Mouse (Mus musculus) T-helper 17 cell (primary cell): Measurements from ENCODE around the gene Abhd2.

Source experiments
- in situ Hi-C, 2 experiments: fragments of 300-600 bp; cut with MboI, MseI; formaldehyde crosslinking; loops; 1 replicate in 1 of 2; 2 replicates in 1 of 2; pipeline ENCODE4 v1.15.1; 2025; ENCODE audit warnings: high pct_unique_total_duplicates in 2 of 2

The Abhd2 gene

DNA sequence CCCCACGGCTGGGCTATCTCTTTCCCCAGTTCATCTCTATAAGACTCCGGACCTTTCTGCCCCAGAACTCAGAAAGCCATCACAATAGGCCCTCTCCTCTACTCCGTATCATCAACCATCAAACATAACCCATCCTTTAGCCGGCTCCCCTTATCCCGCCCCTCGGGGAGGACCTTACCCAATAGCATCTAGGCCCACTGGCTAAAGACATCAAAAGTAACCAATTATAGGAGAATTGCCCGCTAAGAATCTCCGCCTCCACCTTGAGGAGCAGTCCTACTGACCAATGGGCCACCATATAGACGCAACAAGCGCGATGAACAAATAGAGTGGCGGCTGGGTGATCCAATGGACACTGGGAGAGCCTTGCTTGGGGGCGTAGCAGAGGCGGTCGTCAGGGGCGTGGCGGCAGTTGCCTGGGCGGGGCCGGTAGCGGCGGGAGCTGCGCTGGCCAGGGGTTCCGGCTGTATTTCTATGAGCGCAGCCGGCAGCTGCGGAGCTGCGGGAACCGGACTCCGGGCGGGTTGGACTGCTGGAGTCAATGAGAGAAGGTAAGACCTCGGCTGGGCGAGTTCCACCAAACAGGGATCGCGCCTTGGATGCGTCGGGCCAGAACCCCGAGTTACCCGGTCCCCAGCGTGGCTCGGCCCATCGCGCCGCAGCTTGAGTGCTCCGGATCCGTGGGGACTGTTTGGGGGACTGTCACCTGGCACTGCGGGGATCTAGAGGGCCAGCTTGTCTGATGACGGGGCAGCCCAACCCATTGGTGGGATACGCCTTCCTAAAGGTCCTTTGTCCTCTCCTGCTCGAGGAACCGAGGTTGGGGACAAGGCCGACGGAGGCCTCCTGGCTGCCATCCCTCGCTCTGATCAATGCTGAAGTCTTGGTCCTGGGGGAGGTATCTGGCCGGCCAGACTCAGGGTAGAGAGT lies at the start of gene Abhd2:
Gene Abhd2 (plus strand): TSS at position 411 of the 930 bp plus-strand sequence.
- in situ Hi-C loops = no loop called here

GRCm38 (mm10) chr7:79225477-79225876 lies 47.5 kb upstream of the Abhd2 start:
- in situ Hi-C loops = loop anchor here (5.0 kb wide), 2 partner anchors 83 to 88 kb away; no protein-coding TSS in a partner anchor

DNA sequence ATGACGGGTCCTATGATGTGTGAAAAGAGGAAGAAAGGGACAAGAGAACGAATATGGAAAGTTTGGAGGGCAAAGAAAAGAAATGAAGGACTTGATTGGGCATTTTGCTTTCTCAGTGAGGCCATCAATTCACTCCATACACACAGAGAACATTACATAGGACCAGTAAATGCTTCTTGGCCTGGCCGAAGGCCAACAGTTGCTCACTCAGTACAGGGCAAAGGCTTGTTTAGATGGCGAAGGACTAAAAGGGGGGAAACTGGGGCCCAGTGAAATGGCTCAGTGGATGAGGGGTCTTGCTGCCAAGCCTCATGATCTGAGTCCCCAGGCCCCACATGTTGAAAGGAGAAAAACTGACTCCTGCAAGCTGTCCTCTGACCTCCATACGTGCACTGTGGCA lies 46.8 kb upstream of the Abhd2 start:
- in situ Hi-C loops = loop anchor here (5.0 kb wide), 2 partner anchors 84 to 89 kb away; no protein-coding TSS in a partner anchor

- in situ Hi-C loops = loop anchor here (5.0 kb wide), 2 partner anchors 85 to 90 kb away; no protein-coding TSS in a partner anchor
These were observed 46.0 kb upstream of the Abhd2 start for GRCm38 (mm10) chr7:79226834-79227486.

GRCm38 (mm10) chr7:79228471-79228870 lies 44.5 kb upstream of the Abhd2 start:
- in situ Hi-C loops = loop anchor here (5.0 kb wide), 2 partner anchors 86 to 91 kb away; no protein-coding TSS in a partner anchor

DNA sequence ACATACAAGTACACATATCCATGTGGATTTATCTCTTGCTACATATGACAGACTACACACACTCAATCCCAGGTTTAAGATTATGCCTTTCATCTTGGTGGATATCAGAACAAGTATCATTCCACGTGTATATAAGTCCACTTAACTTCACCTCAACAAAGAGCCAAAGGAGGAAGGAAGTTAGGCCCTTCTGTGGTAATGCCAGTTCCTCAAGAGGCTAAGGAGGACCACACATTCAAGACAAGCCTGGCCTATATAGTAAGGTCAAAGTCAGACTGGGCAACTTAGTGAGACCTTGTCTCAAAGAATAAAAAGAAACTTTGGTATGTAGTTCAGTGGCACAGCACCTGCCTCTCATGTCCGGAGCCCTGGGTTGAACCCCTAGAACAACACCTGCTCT lies 41.4 kb upstream of the Abhd2 start:
- in situ Hi-C loops = loop anchor here in 1 of 2 experiments (5.0 kb wide), 1 partner anchor 314 kb away; no protein-coding TSS in a partner anchor

- in situ Hi-C loops = loop anchor here in 1 of 2 experiments (5.0 kb wide), 1 partner anchor 315 kb away; no protein-coding TSS in a partner anchor
These were observed 41.0 kb upstream of the Abhd2 start for GRCm38 (mm10) chr7:79232048-79232447.

DNA sequence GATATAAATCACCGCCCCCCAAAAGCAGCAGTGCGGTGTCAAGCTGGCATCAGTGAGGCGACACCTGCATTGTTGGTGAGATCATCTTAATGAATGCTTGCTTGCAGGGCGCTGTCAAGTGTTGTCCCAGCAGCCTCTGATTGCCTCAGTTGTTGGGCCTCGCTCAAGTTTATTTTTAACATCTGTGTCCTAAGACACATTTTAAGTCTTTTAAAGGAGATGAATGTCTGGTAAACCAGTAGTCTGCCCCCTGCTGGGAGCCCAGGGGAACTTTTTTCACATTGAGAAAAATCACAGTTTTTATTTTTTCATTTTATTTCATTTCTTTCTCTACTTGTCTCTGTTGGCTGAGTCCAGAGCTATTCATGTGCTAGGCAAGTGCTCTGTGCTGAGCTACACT lies 34.3 kb upstream of the Abhd2 start:
- in situ Hi-C loops = no loop called here

GRCm38 (mm10) chr7:79241931-79242625 lies 30.9 kb upstream of the Abhd2 start:
- in situ Hi-C loops = loop anchor here in 1 of 2 experiments (10.0 kb wide), 1 partner anchor 233 kb away; no protein-coding TSS in a partner anchor

DNA sequence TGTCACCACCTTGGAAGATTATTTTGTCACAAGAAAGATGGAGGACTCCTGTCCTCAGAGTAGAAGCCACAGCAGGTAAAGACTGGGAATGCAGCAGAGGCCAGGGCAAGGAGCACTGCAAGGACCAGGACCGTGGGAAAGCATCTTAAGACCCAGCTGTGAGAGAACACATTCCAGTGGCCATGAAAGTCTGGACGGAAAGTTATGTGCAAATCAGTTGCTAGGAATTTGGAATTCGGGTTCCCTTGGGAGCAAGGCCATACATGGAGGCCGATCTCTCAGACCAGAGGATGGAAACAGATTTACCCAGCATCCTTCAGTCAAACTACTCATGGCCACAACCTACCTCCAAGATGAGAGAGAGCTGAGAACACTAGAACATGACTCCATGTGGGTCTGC lies 29.8 kb upstream of the Abhd2 start:
- in situ Hi-C loops = loop anchor here in 1 of 2 experiments (10.0 kb wide), 1 partner anchor 232 kb away; no protein-coding TSS in a partner anchor

GRCm38 (mm10) chr7:79246039-79246670 lies 26.8 kb upstream of the Abhd2 start:
- in situ Hi-C loops = loop anchor here (5.0 to 10.0 kb wide), 2 partner anchors 106 to 229 kb away; no protein-coding TSS in a partner anchor

GRCm38 (mm10) chr7:79247408-79247807 lies 25.6 kb upstream of the Abhd2 start:
- in situ Hi-C loops = loop anchor here (5.0 to 10.0 kb wide), 2 partner anchors 105 to 227 kb away; no protein-coding TSS in a partner anchor

DNA sequence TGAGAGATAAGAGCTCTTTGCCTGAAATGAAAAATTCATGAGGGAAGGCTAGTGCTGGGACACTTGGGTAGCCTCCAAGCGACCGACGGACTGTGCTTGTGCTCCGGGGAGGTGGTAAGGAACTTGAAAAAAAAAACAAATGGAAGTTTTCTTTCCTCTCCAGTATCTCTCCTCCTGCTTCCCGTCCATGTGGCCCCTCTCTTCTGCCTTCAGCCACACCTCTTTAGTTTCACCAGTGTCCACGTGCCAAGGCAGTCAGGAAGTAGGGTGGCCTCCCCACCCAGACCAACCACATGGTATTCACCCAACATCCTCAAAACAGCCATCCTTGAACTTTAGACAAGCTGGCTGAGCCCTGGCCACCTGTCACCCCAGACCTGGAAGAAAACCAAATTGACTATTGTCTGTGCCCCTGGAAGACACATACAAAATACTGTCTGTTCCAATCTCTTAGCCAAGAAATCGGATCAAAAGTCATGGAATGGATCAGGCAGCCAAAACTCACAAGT lies 25.1 kb upstream of the Abhd2 start:
- in situ Hi-C loops = loop anchor here (5.0 to 10.0 kb wide), 2 partner anchors 104 to 227 kb away; no protein-coding TSS in a partner anchor

GRCm38 (mm10) chr7:79249581-79249980 lies 23.4 kb upstream of the Abhd2 start:
- in situ Hi-C loops = loop anchor here (5.0 to 10.0 kb wide), 2 partner anchors 103 to 225 kb away; no protein-coding TSS in a partner anchor

DNA sequence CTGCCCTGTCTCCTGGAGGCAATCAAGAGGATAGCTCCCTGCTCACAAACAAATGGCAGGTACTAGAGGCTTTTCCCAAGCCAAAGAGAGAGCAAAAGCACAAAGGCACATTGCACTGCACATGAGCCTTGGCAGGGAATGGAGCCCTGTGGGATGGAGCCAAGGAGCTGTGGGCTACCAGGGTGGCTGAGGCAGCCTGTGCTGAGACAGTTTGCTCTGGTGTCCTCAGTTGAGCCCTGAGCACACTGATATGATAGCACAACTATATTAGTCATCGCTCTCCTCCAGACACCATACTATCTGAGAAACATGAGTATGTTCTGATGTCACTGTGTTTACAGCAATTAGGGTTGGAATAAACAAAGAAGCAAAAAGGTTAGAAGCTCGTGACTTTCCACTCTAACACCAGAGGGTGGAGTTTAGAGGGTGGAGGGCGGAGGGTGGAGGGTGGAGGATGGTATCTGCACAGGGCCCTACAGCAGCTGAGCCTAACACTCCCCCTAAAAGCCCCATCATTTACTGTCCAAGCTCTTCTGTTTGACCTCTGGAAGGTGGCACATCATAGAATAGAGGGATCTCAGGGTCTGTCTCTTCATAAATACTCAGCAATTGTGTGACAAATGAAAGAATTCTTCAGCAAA lies 18.6 kb upstream of the Abhd2 start:
- in situ Hi-C loops = no loop called here

- in situ Hi-C loops = no loop called here
These were observed 17.6 kb upstream of the Abhd2 start for GRCm38 (mm10) chr7:79255350-79255749.

GRCm38 (mm10) chr7:79255752-79256151 lies 17.2 kb upstream of the Abhd2 start:
- in situ Hi-C loops = no loop called here

DNA sequence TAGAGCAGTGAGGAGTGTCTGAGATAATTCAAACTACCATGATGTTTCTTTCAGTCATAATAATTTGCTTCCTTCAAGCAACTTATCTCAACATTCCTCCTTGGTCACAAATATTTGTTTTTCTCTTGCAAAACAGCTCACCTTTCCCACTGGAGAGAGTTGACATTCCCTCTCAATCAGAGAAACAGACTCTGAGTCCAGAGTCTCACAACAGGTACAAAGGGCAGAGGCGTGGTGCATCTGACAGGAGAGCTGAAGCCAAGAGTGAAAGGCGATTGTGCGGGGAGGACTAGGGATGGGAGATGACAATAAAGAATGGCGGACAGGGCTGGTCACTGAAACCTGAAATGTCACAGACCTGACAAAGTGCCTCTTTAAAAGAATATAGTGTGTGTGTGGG lies 16.3 kb upstream of the Abhd2 start:
- in situ Hi-C loops = no loop called here

DNA sequence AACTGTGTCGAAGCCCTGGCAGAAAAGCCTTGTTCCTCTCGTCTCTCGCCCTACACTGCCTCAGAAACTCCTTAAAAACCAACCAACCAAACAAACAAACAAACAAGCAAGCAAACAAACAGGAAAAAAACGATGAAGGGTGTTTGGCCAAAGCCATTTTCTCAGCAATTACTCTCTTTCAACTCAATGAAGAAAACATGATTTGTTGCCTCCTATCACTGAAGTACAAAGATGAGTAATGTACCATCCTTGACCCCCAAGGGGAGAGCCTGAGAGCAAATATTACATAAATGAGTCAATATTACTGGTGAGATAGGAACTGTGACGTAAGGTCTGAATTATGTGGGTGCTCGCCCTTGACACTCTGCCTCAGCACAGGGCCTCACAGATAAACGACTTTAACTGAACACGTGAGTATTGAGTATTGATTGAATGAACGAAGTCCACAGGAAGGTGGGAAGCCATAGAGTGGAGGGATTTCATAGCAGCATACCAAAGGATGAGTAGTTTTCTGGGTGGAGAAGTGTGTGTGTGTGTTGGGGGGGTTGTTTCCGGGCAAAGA lies 13.9 kb upstream of the Abhd2 start:
- in situ Hi-C loops = no loop called here

GRCm38 (mm10) chr7:79262478-79262877 lies 10.5 kb upstream of the Abhd2 start:
- in situ Hi-C loops = no loop called here
